ENCODE assay signal across 28 mouse cellular contexts in genomic region chr19:18569496-18569895, GRCm38 (mm10).
"Had no signal": no experiment of that assay in that cellular context is flagged by ENCODE, and none has a peak within 500 bp of the region (broad histone marks: within the 10 kb centered on the region; RNA-seq: fewer than 3 reads in every experiment).

No protein-coding gene starts in this region.

- H3K27ac ChIP-seq: gastrocnemius, adult 2 months; heart, adult 2 months; heart, embryonic 13.5 days; heart, embryonic 15.5 days; hindbrain, embryonic 10.5 days; hindbrain, embryonic 12.5 days; hindbrain, embryonic 14.5 days; layer of hippocampus, adult 2 months; left cerebral cortex, adult 2 months; limb, embryonic 10.5 days; limb, embryonic 12.5 days; liver, embryonic 13.5 days; liver, embryonic 15.5 days had no signal

- ATAC-seq: hindbrain, embryonic 16.5 days; inflammation-experienced regulatory T-cells, adult 6 months; intestine, postnatal 0 days had no signal

- H3K9ac ChIP-seq: heart, embryonic 13.5 days; heart, embryonic 15.5 days; hindbrain, embryonic 12.5 days; hindbrain, embryonic 14.5 days; limb, embryonic 12.5 days; liver, embryonic 13.5 days; liver, embryonic 15.5 days; liver, postnatal 0 days had no signal

- H3K36me3 ChIP-seq: heart, embryonic 13.5 days; heart, embryonic 15.5 days; hindbrain, embryonic 10.5 days; hindbrain, embryonic 12.5 days; limb, embryonic 10.5 days; limb, embryonic 12.5 days; liver, embryonic 13.5 days; liver, embryonic 15.5 days had no signal

- H3K4me1 ChIP-seq: heart, embryonic 15.5 days; hindbrain, embryonic 10.5 days; hindbrain, embryonic 12.5 days; limb, embryonic 10.5 days; limb, embryonic 12.5 days; liver, embryonic 13.5 days; liver, embryonic 15.5 days had no signal

- H3K9me3 ChIP-seq: heart, embryonic 13.5 days; heart, embryonic 15.5 days; hindbrain, embryonic 10.5 days; hindbrain, embryonic 12.5 days; limb, embryonic 10.5 days; limb, embryonic 12.5 days; liver, embryonic 13.5 days; liver, embryonic 15.5 days had no signal

- H3K4me3 ChIP-seq: gastrocnemius, adult 2 months; heart, adult 2 months; heart, embryonic 13.5 days; heart, embryonic 15.5 days; hindbrain, embryonic 10.5 days; hindbrain, embryonic 12.5 days; layer of hippocampus, adult 2 months; left cerebral cortex, adult 2 months; limb, embryonic 10.5 days; limb, embryonic 12.5 days; liver, embryonic 13.5 days; liver, embryonic 15.5 days had no signal

- DNase-seq: gastrocnemius, adult 2 months; gastrocnemius, postnatal 10 days; gastrocnemius, postnatal 25 days; heart, adult 2 months; heart, postnatal 14 days; heart, postnatal 4 days; kidney, adult 18-20 months; kidney, adult 8-10 months; kidney, postnatal 10 days; kidney, postnatal 25 days; kidney, postnatal 4 days; liver; liver, embryonic 13.5 days; liver, postnatal 0 days had no signal

- H3K27me3 ChIP-seq: heart, embryonic 13.5 days; heart, embryonic 15.5 days; hindbrain, embryonic 12.5 days; limb, embryonic 12.5 days; liver, embryonic 13.5 days; liver, embryonic 15.5 days had no signal

- H3K4me2 ChIP-seq: heart, embryonic 11.5 days; heart, embryonic 13.5 days; heart, embryonic 15.5 days; hindbrain, embryonic 12.5 days; hindbrain, embryonic 14.5 days; limb, embryonic 12.5 days; liver, embryonic 13.5 days; liver, embryonic 15.5 days had no signal
